Mouse (Mus musculus) liver, adult (tissue): ENCODE measurements around the gene Atp13a4.

Source experiments
- GATA4 ChIP-seq: IDR thresholded peaks from 2 replicates; pipeline ENCODE4 v1.6.1; 2014; ENCODE audit warnings: mild to moderate bottlenecking, low read length; ENCODE audit not compliant: insufficient replicate concordance

Atp13a4 gene

DNA sequence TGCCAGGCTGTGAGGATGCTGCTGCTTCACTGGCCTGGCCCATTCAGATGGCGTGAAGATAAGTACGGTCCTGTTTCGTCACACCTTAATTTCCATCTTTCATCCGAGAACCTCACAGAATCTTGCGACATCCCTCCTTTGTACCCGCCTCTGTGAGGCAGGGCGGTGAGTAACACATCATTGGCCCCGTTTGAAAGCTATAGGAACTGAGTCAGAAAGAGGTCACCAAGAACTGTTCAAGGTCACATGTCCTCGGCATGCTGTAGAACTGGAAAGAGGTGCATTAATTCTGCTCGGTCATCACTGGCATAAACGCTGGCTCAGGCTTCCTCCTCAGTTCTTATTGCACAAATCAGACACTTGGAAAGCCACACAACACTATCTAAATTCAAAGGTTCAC is at the start of gene Atp13a4:
Gene Atp13a4 (minus strand): TSS at position 36 of the 400 bp plus-strand sequence.
- TF ChIP-seq GATA4 = no peak

DNA sequence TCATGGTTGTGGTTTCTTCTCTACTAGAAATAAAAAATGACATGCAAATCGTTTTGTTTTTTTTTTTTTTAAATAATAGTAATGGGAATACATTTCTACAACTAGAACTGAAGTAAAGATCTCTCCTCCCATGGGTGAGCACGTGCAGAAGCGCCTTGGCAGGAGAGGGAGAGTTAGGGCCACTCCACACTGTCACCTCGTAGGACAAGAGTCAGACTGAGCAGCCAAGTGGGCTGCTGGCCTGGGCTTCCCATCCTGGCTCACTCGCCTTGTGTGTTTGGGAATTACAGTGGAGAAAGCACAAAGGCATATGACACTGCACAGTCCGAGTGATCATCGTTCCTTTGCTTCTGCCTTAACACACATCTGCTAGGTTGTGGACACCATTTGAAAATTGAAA is 47.5 kb upstream of the Atp13a4 start:
- no peak for TF ChIP-seq GATA4

DNA sequence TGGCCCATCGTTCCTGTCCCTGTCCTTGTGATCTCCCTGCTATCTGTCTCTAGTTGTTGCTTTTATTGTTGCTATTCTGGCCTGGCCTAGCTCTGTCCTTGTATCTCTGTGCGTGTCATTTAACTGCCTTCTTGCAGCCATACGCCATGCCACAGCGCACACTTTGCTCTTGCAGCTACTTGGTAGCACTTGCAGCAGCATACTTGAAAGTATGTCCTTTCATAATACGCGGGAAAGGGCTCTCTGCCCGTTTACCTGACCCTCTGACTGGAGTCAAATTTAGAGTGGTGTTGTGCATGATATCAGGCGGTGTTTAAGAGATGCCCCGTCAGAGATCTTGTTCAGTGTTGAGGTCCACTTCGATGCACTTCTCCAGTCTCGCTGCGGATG is 35.1 kb upstream of the Atp13a4 start:
- no peak for TF ChIP-seq GATA4

DNA sequence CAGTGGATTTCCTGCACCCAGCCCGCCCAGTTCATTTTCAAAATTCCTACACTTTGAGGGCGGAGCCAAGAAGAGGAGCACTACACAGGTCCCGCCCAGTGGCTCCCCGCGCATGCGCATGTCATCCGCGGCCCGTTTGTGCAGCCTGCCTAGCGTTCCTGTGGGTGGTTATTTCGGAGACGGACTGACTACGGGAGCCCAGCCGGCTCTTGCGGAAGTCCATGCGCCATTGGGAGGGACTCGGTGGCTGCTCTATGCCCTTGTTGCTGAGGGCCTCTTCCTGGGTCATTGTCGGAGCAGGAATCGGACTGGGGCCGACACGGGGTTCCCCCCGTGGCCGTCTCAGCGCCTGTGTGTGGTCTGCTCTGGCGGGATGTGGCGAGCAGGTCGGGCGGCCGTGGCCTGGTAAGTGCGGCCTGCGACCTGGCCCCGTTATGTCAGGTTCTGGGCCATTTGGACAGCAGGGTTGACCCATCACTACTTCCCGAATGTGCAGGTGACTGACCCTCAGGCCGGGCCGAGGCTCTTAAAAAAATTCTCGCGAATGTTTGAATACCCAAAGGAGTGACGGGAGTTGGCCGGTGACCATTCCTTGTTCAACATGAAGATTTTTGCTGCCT is 34.6 kb upstream of the Atp13a4 start, which contains the start of gene Opa1:
Gene Opa1 (plus strand): TSS at position 168 of the 620 bp plus-strand sequence.
- peak; percentile 58; the same call in 1 of the 2 replicates for TF ChIP-seq GATA4

DNA sequence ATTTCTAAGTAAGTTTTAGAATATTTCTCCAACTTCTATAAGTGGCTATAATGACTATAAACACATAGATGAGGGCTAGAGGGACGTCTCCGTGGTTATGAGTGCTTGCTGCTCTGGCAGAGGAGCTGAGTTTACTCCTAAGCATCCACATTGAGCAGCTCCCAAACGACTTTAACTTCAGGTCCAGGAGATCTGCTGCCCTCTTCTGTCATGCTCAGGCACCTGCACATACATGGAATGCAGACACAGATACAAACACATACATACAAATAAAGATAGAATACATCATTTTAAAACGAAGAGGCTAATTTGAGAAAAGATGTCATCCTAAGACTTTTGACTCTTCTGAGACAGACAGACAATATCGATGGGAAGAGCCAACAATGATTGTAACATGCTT is 31.0 kb upstream of the Atp13a4 start:
- TF ChIP-seq GATA4 = no peak

DNA sequence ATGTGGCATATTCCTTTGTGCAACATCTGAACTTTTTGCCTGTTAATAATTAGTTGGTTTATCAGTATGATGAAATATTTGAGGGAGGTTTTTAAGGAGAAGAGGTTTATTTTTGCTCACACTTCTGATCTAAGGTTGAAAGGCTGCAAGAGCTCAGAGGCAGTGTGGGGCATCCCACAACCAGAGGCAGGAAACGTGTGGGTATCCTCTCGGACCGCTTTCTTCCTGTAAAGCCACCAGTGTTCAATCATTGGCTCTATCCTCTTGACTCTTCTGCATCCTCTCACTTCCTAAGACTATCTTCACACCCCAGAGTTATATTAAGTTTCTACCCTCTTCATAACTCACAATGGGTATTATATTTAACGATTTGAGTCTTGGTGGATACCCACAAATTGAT is 29.3 kb upstream of the Atp13a4 start:
- no peak for TF ChIP-seq GATA4

DNA sequence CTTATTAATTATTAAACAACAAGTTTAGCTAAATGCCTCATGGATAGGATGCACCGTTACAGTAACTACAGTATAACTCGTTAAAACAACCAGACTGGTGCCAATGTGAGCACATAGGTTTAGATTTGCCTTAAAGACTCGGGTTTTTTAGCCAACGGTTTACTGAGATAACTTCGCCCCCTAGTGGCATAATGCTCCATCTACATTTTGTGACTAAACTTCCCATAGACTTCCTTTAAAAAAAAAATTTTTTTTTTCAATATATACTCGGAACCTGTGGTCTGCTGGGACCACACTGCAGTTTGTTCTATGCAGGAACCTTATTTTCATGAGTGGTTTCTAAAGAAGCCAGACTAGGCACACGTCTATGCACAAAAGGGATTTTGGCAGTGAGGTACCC is 16.2 kb upstream of the Atp13a4 start:
- TF ChIP-seq GATA4 = no peak

DNA sequence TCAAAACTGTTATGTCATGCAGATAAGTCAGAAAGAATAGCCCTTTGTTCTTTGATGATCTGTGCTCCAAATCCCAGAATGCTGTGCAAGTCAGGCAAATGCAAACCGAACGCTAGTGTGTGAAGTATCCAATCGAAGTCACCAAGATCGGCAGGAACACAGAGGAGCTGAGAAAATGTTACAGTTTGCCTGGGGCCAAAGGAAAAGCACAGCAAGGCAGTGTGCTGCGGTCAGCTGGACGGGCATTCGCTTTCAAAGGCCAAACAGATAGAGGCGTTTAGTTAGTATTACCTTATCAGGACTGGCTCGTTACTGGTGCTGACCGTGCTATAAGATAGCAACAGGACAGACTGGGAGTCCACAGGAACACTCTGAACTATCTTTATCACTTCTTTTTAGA is 15.8 kb upstream of the Atp13a4 start:
- TF ChIP-seq GATA4 = 0 out of 2 replicates have a peak, but pooled peaks have one; percentile 13

DNA sequence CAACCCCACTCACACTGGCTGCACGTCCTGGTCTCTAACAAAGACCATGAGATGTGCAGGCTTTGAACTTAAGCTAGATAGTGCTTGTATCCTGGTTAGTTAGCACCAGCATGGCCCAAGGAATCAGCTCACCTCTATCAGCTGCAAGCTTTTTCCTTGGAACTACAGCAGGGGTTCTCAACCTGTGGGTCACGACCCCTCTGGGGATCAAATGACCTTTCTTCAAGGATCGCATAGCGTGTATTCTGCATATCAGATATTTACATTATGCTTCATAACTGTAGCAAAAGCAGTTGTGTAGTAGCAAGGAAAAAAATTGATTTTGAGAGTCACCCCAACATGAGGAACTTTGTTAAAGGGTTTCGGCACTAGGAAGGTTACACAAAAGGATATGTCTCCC is 15.0 kb upstream of the Atp13a4 start:
- TF ChIP-seq GATA4 = no peak

DNA sequence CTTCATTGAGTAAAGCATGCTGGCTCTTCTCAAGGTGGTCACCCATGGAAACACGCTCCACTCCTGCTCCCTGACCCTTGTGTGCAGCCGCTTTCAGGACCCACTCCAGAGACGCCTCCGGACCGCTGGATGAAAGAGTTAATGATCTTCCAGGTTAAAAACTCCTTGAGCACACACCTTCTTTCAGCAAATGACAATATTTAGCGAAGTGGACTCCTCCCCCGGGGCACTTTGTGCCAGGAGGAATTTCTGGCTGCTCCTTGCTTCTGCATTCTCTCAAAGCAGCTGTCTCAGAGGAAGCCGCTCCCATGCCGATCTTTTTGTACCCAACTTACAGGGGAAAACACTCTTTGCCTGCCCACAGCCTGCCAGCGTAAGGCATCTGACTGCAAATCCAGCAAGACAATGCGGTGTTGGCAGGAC is 3.4 kb downstream of the Atp13a4 start:
- TF ChIP-seq GATA4 = no peak

DNA sequence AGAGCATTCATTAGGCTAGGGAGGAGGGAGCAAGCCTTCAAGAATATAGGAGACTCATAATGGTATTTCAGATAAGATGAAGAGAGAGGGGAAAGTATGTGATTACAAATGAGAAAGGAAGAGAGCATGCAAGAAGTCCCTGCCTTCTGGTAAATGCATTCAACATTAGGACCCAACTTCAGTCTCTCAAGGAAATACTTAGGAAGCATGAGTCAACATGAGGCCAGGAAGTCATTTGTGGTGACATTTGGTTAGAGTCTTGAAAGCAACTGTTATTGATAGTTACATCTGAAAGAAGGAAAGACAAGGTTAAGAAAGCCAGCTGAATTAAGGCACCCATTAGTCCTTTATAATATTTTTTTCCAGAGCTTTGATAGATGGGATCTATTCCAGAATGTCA is 4.8 kb downstream of the Atp13a4 start:
- no peak for TF ChIP-seq GATA4

DNA sequence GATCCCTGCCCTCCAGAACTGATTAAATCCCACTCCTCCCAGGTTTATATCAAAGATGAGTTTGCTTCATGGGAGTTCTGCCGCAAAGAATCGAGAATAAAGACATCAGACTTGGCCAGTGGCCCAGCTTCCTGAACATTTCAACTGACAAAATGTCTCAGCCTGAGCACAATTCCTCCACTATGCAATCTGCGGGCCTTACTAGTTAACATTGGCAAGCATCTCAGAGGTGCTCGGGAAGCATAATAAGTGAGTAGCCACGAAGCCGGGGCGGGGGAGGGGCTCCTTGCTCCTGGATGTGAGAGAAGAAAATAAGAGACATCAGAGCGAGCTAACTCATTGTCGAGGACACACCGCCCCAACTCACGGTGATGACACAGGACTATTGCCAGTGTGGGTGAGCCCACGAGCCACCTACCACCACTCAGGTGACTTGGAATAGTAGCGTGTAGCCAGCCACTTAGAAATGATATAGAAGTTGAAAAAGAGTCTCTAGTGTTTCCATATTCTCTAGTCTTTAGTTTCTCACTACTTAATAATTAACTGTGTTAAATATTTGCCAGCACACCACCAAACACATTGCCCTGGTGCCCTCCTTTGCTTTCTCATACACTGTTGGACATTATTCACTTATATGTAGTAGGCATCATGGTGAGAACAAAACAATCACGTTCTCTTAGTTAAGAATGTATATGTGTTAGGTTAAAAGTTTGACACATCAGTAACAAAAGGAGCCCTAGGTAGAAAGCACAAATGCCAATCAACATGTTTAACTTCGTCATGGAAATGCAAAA is 8.1 kb downstream of the Atp13a4 start:
- no peak for TF ChIP-seq GATA4

DNA sequence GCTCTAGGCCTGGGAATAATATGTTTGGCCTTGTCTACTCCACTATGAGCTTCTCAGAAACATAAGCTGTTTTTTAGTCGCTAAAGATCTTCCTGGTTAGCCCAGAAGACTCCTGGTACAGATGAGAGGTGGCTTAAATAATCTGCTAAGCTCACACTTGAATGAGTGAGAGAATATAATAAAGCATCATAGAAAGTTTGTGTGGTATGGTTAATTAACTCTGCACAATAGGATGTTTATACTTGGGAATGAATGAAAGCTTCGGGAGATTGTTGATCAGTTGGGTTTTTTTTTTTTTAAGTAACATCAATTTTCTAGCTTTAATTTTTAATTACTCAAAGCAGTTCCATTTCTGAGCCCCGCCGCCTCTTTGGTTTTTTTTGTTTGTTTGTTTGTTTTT is 8.8 kb downstream of the Atp13a4 start:
- TF ChIP-seq GATA4 = no peak

DNA sequence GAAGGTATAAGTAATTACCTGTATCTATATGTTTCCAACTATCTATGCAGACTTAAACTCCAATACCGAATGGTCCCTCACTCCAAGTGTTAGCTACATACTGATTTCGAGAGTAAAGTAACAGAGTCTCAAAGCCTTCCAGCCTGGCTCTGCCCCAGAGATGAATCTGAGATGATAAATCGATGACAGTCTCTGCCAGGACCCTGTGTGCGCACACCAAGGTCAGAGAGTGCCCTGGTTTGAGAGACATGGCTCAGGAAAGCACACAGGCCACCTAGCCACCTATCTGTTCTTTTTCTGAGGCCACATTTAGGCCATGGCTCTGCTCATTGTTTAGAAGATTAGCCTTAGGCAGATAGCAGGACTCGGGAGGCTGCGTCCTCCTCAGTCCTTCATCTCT is 11.0 kb downstream of the Atp13a4 start:
- no peak for TF ChIP-seq GATA4

DNA sequence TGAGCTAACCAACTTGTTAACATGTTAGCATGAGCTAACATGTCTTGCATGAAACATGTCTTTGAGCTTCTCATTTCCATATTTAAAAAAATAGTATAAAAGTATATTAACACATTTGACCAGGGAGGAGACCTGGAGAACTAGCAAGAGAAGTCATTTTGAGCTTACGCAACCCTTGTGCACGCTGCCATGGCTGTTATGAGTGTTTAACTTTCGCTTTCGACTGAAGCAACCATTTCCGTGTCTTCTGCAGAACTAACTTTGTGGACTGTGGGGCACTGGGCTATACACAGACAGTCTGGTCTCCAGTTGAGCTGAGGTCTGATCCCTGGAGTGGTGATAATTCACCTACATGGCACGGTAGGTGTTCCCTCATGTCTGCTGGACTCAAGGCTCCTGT is 17.6 kb downstream of the Atp13a4 start:
- TF ChIP-seq GATA4 = no peak

DNA sequence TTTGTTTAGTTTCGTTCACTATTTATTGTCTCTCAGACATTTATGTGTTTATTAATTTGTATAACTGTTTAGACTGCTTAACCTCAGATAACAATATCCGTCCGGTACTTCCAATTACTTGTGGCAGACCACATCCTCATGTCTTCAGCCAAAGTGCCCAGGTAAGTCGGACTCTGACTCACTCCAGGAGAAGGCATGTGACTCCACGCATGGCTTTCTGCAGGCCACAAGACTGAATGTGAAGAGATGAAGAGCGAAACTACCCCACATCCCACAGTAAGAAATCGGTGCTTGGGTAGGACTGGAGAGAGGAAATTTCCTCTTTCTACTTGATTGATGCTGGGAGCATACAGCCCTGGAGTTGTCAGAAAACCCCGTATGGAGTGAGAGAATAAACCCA is 18.1 kb downstream of the Atp13a4 start:
- TF ChIP-seq GATA4 = no peak
